Mouse (Mus musculus) kidney, adult 8-10 months (tissue): ENCODE measurements around the gene Cbx7.
A peak's percentile ranks its signal among the peaks of the same experiment; 100 is the strongest.

Source experiments
- DNase-seq, 2 experiments: peaks; one replicate each; pipeline ENCODE4 v3.0.0; 2022

The Cbx7 gene

GRCm38 (mm10) chr15:79891436-79892212 is 79.3 kb downstream of the Cbx7 start, which contains the start of gene Apobec3:
Apobec3 (plus strand) TSS chr15:79891659.
- DNase-seq: peak; percentile 48 to 63

GRCm38 (mm10) chr15:79884820-79885219 is 86.1 kb downstream of the Cbx7 start:
- DNase-seq: no peak

GRCm38 (mm10) chr15:79883352-79883822 is 87.5 kb downstream of the Cbx7 start:
- peak; percentile 87 to 90 for DNase-seq

- peak in 1 of 2 experiments; percentile 9 for DNase-seq
These were observed 88.2 kb downstream of the Cbx7 start for GRCm38 (mm10) chr15:79882623-79883267.

GRCm38 (mm10) chr15:79880477-79880876 is 90.4 kb downstream of the Cbx7 start:
- DNase-seq: no peak

- peak; percentile 80 to 84 for DNase-seq
These were observed 91.6 kb downstream of the Cbx7 start for GRCm38 (mm10) chr15:79879319-79879718.

GRCm38 (mm10) chr15:79878725-79879136 is 92.2 kb downstream of the Cbx7 start:
- DNase-seq: peak; percentile 18 to 27

- no peak for DNase-seq
These were observed 95.5 kb downstream of the Cbx7 start for GRCm38 (mm10) chr15:79875261-79875995.

- DNase-seq: no peak
These were observed 96.9 kb downstream of the Cbx7 start for GRCm38 (mm10) chr15:79873995-79874394.

- no peak for DNase-seq
These were observed 97.4 kb downstream of the Cbx7 start for GRCm38 (mm10) chr15:79873545-79873944.

GRCm38 (mm10) chr15:79867260-79868002 is 103.5 kb downstream of the Cbx7 start:
- no peak for DNase-seq
